Mouse (Mus musculus) urinary bladder, adult 18-20 months (tissue): ENCODE data around the gene Fitm1.

Source experiments
- DNase-seq, 2 experiments: peaks; one replicate each; pipeline ENCODE4 v3.0.0; 2022; ENCODE audit warnings: low spot score in 2 of 2, mixed read lengths in 2 of 2

The Fitm1 gene

GRCm38 (mm10) chr14:55596036-55596690, 20.7 kb downstream of the Fitm1 start:
- DNase-seq, result no peak

- no peak for DNase-seq
Observed at GRCm38 (mm10) chr14:55598521-55599390, 23.3 kb downstream of the Fitm1 start.

- no peak for DNase-seq
Observed at GRCm38 (mm10) chr14:55603271-55603632, 27.8 kb downstream of the Fitm1 start, which contains the start of gene Irf9. Gene Irf9, plus strand, starts transcription at chr14:55603571.

GRCm38 (mm10) chr14:55603633-55604576, 28.5 kb downstream of the Fitm1 start:
- peak; percentile 84 to 89 for DNase-seq

- no peak for DNase-seq
Observed at GRCm38 (mm10) chr14:55604823-55605222, 29.4 kb downstream of the Fitm1 start.

- no peak for DNase-seq
Observed at GRCm38 (mm10) chr14:55605743-55606459, 30.5 kb downstream of the Fitm1 start.

GRCm38 (mm10) chr14:55608339-55608738, 32.9 kb downstream of the Fitm1 start:
- no peak for DNase-seq

- no peak for DNase-seq
Observed at GRCm38 (mm10) chr14:55613346-55613745, 37.9 kb downstream of the Fitm1 start.

- no peak for DNase-seq
Observed at GRCm38 (mm10) chr14:55614565-55615178, 39.3 kb downstream of the Fitm1 start.

- DNase-seq, result no peak
Observed at GRCm38 (mm10) chr14:55615876-55616275, 40.5 kb downstream of the Fitm1 start.

- no peak for DNase-seq
Observed at GRCm38 (mm10) chr14:55616844-55617243, 41.4 kb downstream of the Fitm1 start.

- no peak for DNase-seq
Observed at GRCm38 (mm10) chr14:55617822-55618221, 42.4 kb downstream of the Fitm1 start, which contains the start of gene Rec8. Gene Rec8, plus strand, starts transcription at chr14:55618037.

GRCm38 (mm10) chr14:55618486-55619195, 43.2 kb downstream of the Fitm1 start:
- DNase-seq, result no peak
